Mouse (Mus musculus) stomach, embryonic 15.5 days (tissue): ENCODE measurements around the gene Kcnf1. TPM values are rescaled to one million over a fixed set of nuclear protein-coding genes. Genes with fewer than 3 reads are reported as not detected.

ENCODE experiments used
- ATAC-seq: fragments of 200-750 bp; cut with Nextera tagmentation; 2 replicates; pipeline ENCODE4 v1.8.0; 2017; ENCODE audit warnings: low read depth, moderate number of reproducible peaks, moderate TSS enrichment; ENCODE audit not compliant: insufficient read depth, low FRiP score
- H3K27ac ChIP-seq: fragments of 300-500 bp; sonication (generic); 2 replicates; pipeline ENCODE4 v1.5.1; 2015; ENCODE audit warnings: mild to moderate bottlenecking, inconsistent platforms
- H3K27me3 ChIP-seq: fragments of 300-500 bp; sonication (generic); replicated peaks from 2 replicates; pipeline ENCODE4 v1.6.1; 2015; ENCODE audit warnings: inconsistent platforms
- H3K36me3 ChIP-seq: fragments of 300-500 bp; sonication (generic); 2 replicates; pipeline ENCODE4 v1.6.1; 2015; ENCODE audit warnings: inconsistent platforms
- H3K4me1 ChIP-seq: fragments of 300-500 bp; sonication (generic); 2 replicates; pipeline ENCODE4 v1.6.1; 2015; ENCODE audit warnings: inconsistent platforms
- H3K4me2 ChIP-seq: fragments of 300-500 bp; sonication (generic); 2 replicates; pipeline ENCODE4 v1.6.1; 2015; ENCODE audit warnings: mild to moderate bottlenecking, inconsistent platforms
- H3K4me3 ChIP-seq: fragments of 300-500 bp; sonication (generic); replicated peaks from 2 replicates; pipeline ENCODE4 v1.5.1; 2015; ENCODE audit warnings: inconsistent platforms
- H3K9ac ChIP-seq: fragments of 300-500 bp; sonication (generic); 2 replicates; pipeline ENCODE4 v1.6.1; 2015; ENCODE audit warnings: inconsistent platforms
- H3K9me3 ChIP-seq: fragments of 300-500 bp; sonication (generic); 2 replicates; pipeline ENCODE4 v1.6.1; 2016; ENCODE audit warnings: inconsistent platforms
- WGBS: fragments of 180-500 bp; shearing (Covaris S2); methylation state at CpG from one replicate; pipeline ENCODE4 v1.1.7; 2015; 5-methylcytosine and 5-hydroxymethylcytosine counted together
- polyA plus RNA-seq: library from polyadenylated mRNA; unstranded; fragments of >200 nt; fragmentation: Nextera tagmentation; extraction: Ambion mirVana; gene quantifications from 2 replicates; pipeline ENCODE4 v1.2.1, GENCODE M21; 2015

Gene Kcnf1
- polyA plus RNA-seq: 0.35 and 0.40 TPM in 2 replicates

GRCm38 (mm10) chr12:17176757-17177092, at the start of gene Kcnf1:
Kcnf1 (minus strand) TSS chr12:17176888.
- no peak for ATAC-seq
- Histone ChIP-seq H3K4me2 (peak within 1 kb of the TSS; percentile 99), H3K9me3 (no peaks in the 10 kb centered on the region), H3K4me1 (peaks cover 13% of the 10 kb centered on the region), H3K27ac (no peak within 1 kb of the TSS), H3K27me3 (peaks cover 30% of the 10 kb centered on the region), H3K9ac (peak within 1 kb of the TSS; percentile 12; the same call in 1 of the 2 replicates), H3K4me3 (peak within 1 kb of the TSS; percentile 48), H3K36me3 (no peaks in the 10 kb centered on the region)
- 29% methylated on average over 4 of the region's 4 CpGs for WGBS

- 77% methylated on average over 5 of the region's 5 CpGs for WGBS
- Histone ChIP-seq H3K4me2 (no peak overlapping the region), H3K4me1 (no peaks in the 10 kb centered on the region), H3K9ac (no peak overlapping the region), H3K36me3 (no peaks in the 10 kb centered on the region), H3K9me3 (no peaks in the 10 kb centered on the region), H3K27ac (no peak overlapping the region), H3K27me3 (no peaks in the 10 kb centered on the region), H3K4me3 (no peak overlapping the region)
- ATAC-seq: no peak
Observed at GRCm38 (mm10) chr12:17225012-17225411, 48.3 kb upstream of the Kcnf1 start.

DNA sequence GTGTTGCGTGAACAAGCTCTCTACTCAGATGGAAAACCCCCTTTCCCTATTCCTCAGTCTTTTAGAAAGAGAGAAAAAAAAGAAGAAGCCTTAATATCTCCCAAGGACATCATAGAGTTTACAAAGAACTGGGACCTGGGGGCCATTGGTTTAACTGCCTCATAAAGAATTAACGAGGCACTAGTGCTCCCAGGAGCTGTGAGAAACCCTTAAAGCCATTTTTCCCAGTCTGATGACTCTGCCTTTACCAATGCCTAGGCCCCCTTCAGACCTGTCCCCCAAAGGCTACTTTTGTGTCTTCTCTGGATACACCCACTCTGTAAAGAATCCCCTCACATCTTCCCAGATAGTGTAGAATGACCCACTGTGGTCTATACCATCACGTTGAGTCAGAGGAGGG, 46.4 kb upstream of the Kcnf1 start:
- ATAC-seq: no peak
- 69% methylated on average over 3 of the region's 3 CpGs for WGBS
- Histone ChIP-seq H3K36me3 (no peaks in the 10 kb centered on the region), H3K4me3 (no peak overlapping the region), H3K27me3 (no peaks in the 10 kb centered on the region), H3K9me3 (no peaks in the 10 kb centered on the region), H3K9ac (no peak overlapping the region), H3K4me1 (no peaks in the 10 kb centered on the region), H3K27ac (no peak overlapping the region), H3K4me2 (no peak overlapping the region)

DNA sequence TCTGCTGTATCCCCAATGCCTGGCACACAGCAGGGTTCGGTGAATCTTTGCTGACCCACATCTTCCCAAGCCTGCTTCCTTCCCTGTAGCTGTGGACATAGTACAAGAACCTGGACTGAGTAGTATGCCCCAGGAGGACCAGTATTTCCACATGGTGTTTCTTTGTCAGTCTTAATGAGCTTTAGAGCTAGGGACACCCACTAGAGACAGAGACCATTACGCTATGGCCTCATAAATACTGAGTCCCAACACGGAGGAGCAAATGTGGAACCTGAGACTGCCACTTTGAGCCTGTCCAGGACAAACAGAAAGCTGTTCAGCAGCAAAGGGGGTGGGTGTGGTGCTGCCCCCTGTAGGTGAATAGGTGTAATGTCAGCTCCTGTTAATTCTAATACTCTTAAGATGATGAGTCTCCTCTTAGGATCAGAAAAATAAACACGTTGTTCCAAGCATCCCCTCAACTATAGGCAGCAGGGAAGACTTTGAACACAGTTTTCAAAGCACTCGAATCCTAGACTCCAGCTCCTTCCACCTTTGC, 45.3 kb upstream of the Kcnf1 start:
- Histone ChIP-seq H3K9ac (no peak overlapping the region), H3K9me3 (no peaks in the 10 kb centered on the region), H3K4me3 (no peak overlapping the region), H3K4me1 (no peaks in the 10 kb centered on the region), H3K27me3 (no peaks in the 10 kb centered on the region), H3K4me2 (no peak overlapping the region), H3K27ac (no peak overlapping the region), H3K36me3 (no peaks in the 10 kb centered on the region)
- no peak for ATAC-seq
- 38% methylated on average over 5 of the region's 5 CpGs for WGBS

DNA sequence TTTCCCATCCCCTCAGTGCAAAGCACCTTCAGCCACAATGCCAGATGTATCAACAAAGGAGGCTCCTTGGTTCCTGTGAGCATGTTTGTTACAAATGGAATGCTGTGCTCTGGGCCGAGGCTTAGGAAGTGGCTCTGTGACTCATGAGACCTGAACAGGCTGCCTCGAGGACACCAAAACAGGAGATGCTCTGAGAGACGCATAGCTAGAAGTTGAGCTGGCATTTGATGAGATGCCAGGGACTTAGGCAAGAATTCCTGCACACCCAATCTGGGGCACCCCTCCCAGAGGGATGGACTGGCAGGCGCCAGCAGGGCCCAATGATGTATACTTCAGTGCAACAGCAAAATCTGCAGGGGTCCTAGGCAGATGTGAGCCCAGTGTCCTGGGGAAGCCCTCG, 43.9 kb upstream of the Kcnf1 start:
- H3K9me3 ChIP-seq: no peaks in the 10 kb centered on the region
- H3K27me3 ChIP-seq: no peaks in the 10 kb centered on the region
- ATAC-seq: no peak
- no peaks in the 10 kb centered on the region for H3K4me1 ChIP-seq
- 62% methylated on average over 5 of the region's 5 CpGs for WGBS
- H3K27ac ChIP-seq: no peak overlapping the region
- H3K36me3 ChIP-seq: no peaks in the 10 kb centered on the region
- no peak overlapping the region for H3K4me2 ChIP-seq
- no peak overlapping the region for H3K9ac ChIP-seq
- H3K4me3 ChIP-seq: no peak overlapping the region

- no peaks in the 10 kb centered on the region for H3K36me3 ChIP-seq
- H3K27me3 ChIP-seq: no peaks in the 10 kb centered on the region
- no peak overlapping the region for H3K4me3 ChIP-seq
- H3K4me2 ChIP-seq: no peak overlapping the region
- no peak overlapping the region for H3K27ac ChIP-seq
- H3K4me1 ChIP-seq: no peaks in the 10 kb centered on the region
- ATAC-seq: no peak
- H3K9ac ChIP-seq: no peak overlapping the region
- 64% methylated on average over 4 of the region's 4 CpGs for WGBS
- no peaks in the 10 kb centered on the region for H3K9me3 ChIP-seq
Observed at GRCm38 (mm10) chr12:17219107-17219506, 42.4 kb upstream of the Kcnf1 start.

GRCm38 (mm10) chr12:17218390-17218789, 41.7 kb upstream of the Kcnf1 start:
- no peak overlapping the region for H3K4me2 ChIP-seq
- H3K4me3 ChIP-seq: no peak overlapping the region
- no peaks in the 10 kb centered on the region for H3K4me1 ChIP-seq
- H3K27ac ChIP-seq: no peak overlapping the region
- WGBS: 67% methylated on average over 8 of the region's 8 CpGs
- H3K27me3 ChIP-seq: no peaks in the 10 kb centered on the region
- no peaks in the 10 kb centered on the region for H3K9me3 ChIP-seq
- no peak overlapping the region for H3K9ac ChIP-seq
- H3K36me3 ChIP-seq: no peaks in the 10 kb centered on the region
- ATAC-seq: no peak

DNA sequence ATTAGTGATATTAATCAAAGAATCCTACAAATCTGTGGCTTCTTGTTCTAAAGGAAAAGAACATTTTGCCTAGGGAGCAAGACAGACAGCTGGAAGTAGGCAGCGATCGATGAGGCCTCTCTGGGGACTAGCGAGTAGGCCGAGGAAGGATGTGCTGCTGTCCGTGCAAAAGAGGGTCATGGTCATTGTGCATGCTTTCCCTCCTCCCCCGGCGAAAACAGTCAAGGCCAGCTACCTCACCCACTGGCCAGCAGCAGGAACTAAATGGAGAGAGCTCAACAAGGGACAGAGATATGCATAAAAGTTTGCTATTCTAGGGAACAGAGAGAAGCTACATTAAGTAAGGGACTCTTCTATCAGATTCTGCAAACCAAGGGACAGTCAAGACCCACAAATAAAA, 39.1 kb upstream of the Kcnf1 start:
- H3K9me3 ChIP-seq: no peaks in the 10 kb centered on the region
- no peaks in the 10 kb centered on the region for H3K36me3 ChIP-seq
- no peak for ATAC-seq
- no peak overlapping the region for H3K4me3 ChIP-seq
- H3K27me3 ChIP-seq: no peaks in the 10 kb centered on the region
- 86% methylated on average over 7 of the region's 7 CpGs for WGBS
- no peak overlapping the region for H3K9ac ChIP-seq
- H3K27ac ChIP-seq: no peak overlapping the region
- no peak overlapping the region for H3K4me2 ChIP-seq
- H3K4me1 ChIP-seq: no peaks in the 10 kb centered on the region

DNA sequence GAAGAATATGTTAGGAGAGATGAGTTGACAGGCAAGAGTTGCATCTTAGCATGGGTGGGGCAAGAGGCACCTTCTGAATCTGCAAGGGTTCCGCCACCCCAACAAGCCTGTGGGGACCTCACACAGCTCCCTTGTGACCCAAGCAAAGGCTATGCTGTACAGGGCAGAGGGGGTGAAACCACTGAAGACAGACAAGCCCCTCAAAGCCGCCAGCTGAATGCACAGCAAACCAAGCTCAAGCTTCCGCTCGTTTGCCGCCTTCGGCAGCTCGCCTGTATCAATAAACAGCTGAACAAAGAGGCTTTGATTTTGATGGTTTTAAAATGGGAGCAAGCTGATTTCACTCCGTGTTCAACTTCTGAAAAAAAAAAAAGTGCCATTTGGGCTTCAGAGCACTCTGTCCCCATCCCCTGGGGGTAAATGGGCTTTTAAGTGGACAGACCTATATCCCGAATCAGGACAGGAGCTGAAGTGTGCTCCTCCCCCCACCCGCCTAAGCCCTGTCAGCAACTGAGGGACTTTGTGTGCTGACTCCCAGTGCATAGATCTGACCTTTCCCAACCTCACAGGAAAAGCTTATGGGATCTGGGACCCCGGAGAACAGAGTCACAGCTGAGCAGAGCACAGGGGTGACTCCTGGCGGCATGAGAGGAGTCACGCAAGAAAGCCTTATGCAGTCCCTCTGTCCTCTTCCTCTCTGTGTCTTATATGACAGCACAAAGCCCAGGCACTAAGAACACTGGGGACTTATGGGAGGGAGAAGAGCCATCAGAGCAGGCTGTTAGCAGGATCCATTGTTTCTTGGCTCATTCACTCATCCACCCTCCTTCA, 26.0 kb upstream of the Kcnf1 start:
- H3K9me3 ChIP-seq: no peaks in the 10 kb centered on the region
- H3K4me2 ChIP-seq: no peak overlapping the region
- 49% methylated on average over 13 of the region's 13 CpGs for WGBS
- H3K27ac ChIP-seq: no peak overlapping the region
- ATAC-seq: no peak
- H3K36me3 ChIP-seq: no peaks in the 10 kb centered on the region
- no peak overlapping the region for H3K9ac ChIP-seq
- no peaks in the 10 kb centered on the region for H3K27me3 ChIP-seq
- H3K4me1 ChIP-seq: no peaks in the 10 kb centered on the region
- no peak overlapping the region for H3K4me3 ChIP-seq

DNA sequence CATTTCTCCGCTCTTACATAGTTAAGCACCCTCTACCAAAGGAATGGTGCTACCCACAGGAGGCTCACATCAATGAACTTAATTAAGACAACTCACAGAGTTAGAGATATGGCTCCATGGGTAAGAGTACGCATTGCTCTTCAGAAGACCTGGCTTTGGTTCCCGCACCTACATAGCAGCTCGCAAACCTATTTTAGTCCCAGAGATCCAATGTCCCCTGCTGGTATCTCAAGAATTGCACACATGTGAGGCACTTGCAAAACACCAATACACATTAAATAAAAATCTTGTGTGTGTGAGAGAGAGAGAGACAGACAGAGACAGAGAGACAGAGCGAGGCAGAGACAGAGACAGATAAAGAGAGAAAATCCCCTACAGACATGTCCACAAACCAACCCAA, 21.9 kb upstream of the Kcnf1 start:
- Histone ChIP-seq H3K9ac (no peak overlapping the region), H3K27me3 (no peaks in the 10 kb centered on the region), H3K9me3 (no peaks in the 10 kb centered on the region), H3K27ac (no peak overlapping the region), H3K4me2 (no peak overlapping the region), H3K4me1 (no peaks in the 10 kb centered on the region), H3K4me3 (no peak overlapping the region), H3K36me3 (no peaks in the 10 kb centered on the region)
- no peak for ATAC-seq
- WGBS: 96% methylated on average over 5 of the region's 5 CpGs

DNA sequence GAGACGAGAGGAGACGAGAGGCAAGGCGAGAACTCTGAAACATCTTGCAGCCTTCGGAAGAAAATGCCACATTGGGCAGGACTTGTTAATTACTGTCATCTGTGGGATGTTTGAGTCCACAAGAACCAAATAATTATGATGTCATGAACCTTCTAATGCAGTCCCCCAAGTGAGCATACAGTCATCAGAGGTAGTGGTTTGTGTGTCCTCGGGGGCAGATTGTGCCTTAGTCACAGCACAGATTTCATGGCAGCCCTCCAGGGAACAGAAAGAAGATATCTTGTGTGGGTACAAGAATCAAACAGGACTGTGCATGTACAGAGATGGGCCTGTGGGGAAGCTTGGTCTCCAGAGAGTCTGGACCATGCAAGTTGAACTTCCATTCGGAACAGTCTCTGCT, 17.5 kb upstream of the Kcnf1 start:
- Histone ChIP-seq H3K4me1 (no peaks in the 10 kb centered on the region), H3K27me3 (no peaks in the 10 kb centered on the region)
- no peak for ATAC-seq

GRCm38 (mm10) chr12:17193311-17193710, 16.6 kb upstream of the Kcnf1 start:
- Histone ChIP-seq H3K9ac (no peak overlapping the region), H3K4me2 (no peak overlapping the region), H3K27me3 (no peaks in the 10 kb centered on the region), H3K4me3 (no peak overlapping the region), H3K27ac (no peak overlapping the region), H3K9me3 (no peaks in the 10 kb centered on the region), H3K4me1 (no peaks in the 10 kb centered on the region), H3K36me3 (no peaks in the 10 kb centered on the region)
- no peak for ATAC-seq
- WGBS: 90% methylated on average over 1 of the region's 1 CpGs

More for the DNA sequence above, 17.5 kb upstream of the Kcnf1 start:
- no peak overlapping the region for H3K4me2 ChIP-seq
- H3K4me3 ChIP-seq: no peak overlapping the region
- H3K9ac ChIP-seq: no peak overlapping the region
- 88% methylated on average over 6 of the region's 6 CpGs for WGBS
- no peak overlapping the region for H3K27ac ChIP-seq
- no peaks in the 10 kb centered on the region for H3K9me3 ChIP-seq
- no peaks in the 10 kb centered on the region for H3K36me3 ChIP-seq
